Mouse (Mus musculus): ENCODE measurements at regions not wholly inside any gene's neighbourhood (a gene's known extent, or its start where the extent isn't known, plus 50 kb on each side); places are given as distances from the start of the nearest gene placed in this dataset.

DNA sequence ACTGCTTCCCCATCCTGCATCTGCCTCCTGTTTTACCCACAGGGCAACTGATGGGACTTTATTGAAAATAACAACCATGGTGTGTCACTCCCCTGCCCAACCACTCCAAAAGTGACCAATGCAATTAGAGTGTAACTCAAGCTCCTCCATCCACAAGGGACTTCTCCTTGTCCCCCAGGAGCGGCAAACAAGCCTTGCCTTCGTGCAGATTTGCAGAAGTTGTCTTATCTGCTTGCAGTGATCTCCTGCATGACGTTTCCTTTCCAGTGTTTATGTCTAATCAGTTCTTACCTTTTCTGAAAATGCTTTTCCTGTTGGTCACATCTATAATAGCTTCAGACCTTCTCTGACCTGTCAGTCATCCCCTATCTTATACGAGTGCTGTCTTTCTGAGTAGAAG, 100.5 kb upstream of the Rxylt1 start:
- TF ChIP-seq EP300 (IDR thresholded peaks at IDR 0.05; ENCODE audit: low read depth): no peak
- no peak for TF ChIP-seq CTCF (IDR thresholded peaks at IDR 0.05; ENCODE audit: low read depth)

Data from liver, embryonic 14.5 days (tissue).